Comparison of ENCODE assay signal across 29 mouse cellular contexts in genomic region chr14:8472884-8473283, GRCm38 (mm10).
"Had no signal": no experiment of that assay in that cellular context is flagged by ENCODE, and none has a peak within 500 bp of the region (broad histone marks: within the 10 kb centered on the region; RNA-seq: fewer than 3 reads in every experiment).

No protein-coding gene starts in this region.

- DNase-seq: left cerebral cortex, postnatal 4 days; liver; liver, embryonic 13.5 days; liver, postnatal 0 days; lung, adult 18-20 months; lung, adult 2 months; lung, embryonic 14.5 days; lung, postnatal 10 days; lung, postnatal 14 days; lung, postnatal 36 days; lung, postnatal 4 days; midbrain, embryonic 14.5 days had no signal

- H3K4me1 ChIP-seq: limb, embryonic 15.5 days; liver, embryonic 12.5 days; liver, embryonic 13.5 days; liver, embryonic 15.5 days; lung, embryonic 15.5 days; megakaryocyte, embryonic 14.5 days; midbrain, embryonic 15.5 days had no signal

- H3K9me3 ChIP-seq: limb, embryonic 10.5 days; limb, embryonic 12.5 days; limb, embryonic 13.5 days; limb, embryonic 15.5 days; liver, embryonic 12.5 days; liver, embryonic 13.5 days; liver, embryonic 15.5 days; lung, embryonic 15.5 days; megakaryocyte, embryonic 14.5 days; midbrain, embryonic 10.5 days; midbrain, embryonic 12.5 days; midbrain, embryonic 13.5 days; midbrain, embryonic 15.5 days had no signal

- H3K4me3 ChIP-seq: limb, embryonic 10.5 days; limb, embryonic 12.5 days; limb, embryonic 13.5 days; limb, embryonic 15.5 days; liver, embryonic 12.5 days; liver, embryonic 13.5 days; liver, embryonic 15.5 days; lung, embryonic 15.5 days; megakaryocyte, embryonic 14.5 days; midbrain, embryonic 10.5 days; midbrain, embryonic 12.5 days; midbrain, embryonic 13.5 days; midbrain, embryonic 15.5 days; myocyte had no signal

- H3K4me2 ChIP-seq: limb, embryonic 12.5 days; limb, embryonic 13.5 days; limb, embryonic 15.5 days; liver, embryonic 11.5 days; liver, embryonic 12.5 days; liver, embryonic 13.5 days; liver, embryonic 15.5 days; lung, embryonic 14.5 days; lung, embryonic 15.5 days; midbrain, embryonic 11.5 days; midbrain, embryonic 12.5 days; midbrain, embryonic 13.5 days; midbrain, embryonic 15.5 days had no signal

- H3K27ac ChIP-seq: limb, embryonic 10.5 days; limb, embryonic 12.5 days; limb, embryonic 13.5 days; limb, embryonic 15.5 days; liver, embryonic 12.5 days; liver, embryonic 13.5 days; liver, embryonic 14.5 days; liver, embryonic 15.5 days; lung, embryonic 15.5 days; macrophage; midbrain, embryonic 10.5 days; midbrain, embryonic 12.5 days; midbrain, embryonic 13.5 days; midbrain, embryonic 15.5 days had no signal

- H3K36me3 ChIP-seq: limb, embryonic 10.5 days; limb, embryonic 12.5 days; limb, embryonic 13.5 days; limb, embryonic 15.5 days; liver, embryonic 12.5 days; liver, embryonic 13.5 days; liver, embryonic 15.5 days; lung, embryonic 15.5 days; midbrain, embryonic 10.5 days; midbrain, embryonic 12.5 days; midbrain, embryonic 13.5 days; midbrain, embryonic 15.5 days had no signal

- H3K9ac ChIP-seq: limb, embryonic 12.5 days; limb, embryonic 13.5 days; limb, embryonic 15.5 days; liver, embryonic 12.5 days; liver, embryonic 13.5 days; liver, embryonic 14.5 days; liver, embryonic 15.5 days; liver, postnatal 0 days; lung, embryonic 14.5 days; lung, embryonic 15.5 days; midbrain, embryonic 12.5 days; midbrain, embryonic 13.5 days; midbrain, embryonic 15.5 days had no signal

- H3K27me3 ChIP-seq: limb, embryonic 12.5 days; limb, embryonic 13.5 days; limb, embryonic 15.5 days; liver, embryonic 12.5 days; liver, embryonic 13.5 days; liver, embryonic 15.5 days; lung, embryonic 15.5 days; megakaryocyte, embryonic 14.5 days; midbrain, embryonic 12.5 days; midbrain, embryonic 13.5 days; midbrain, embryonic 15.5 days had no signal
